Mouse (Mus musculus) neural tube, embryonic 14.5 days (tissue): ENCODE data around the gene Eepd1. TPM values are rescaled to one million over a fixed set of nuclear protein-coding genes. Genes with fewer than 3 reads are reported as not detected.
A peak's percentile ranks its signal among the peaks of the same experiment; 100 is the strongest.

ENCODE experiments used
- ATAC-seq: fragments of 200-750 bp; cut with Nextera tagmentation; 2 replicates; pipeline ENCODE4 v1.8.0; 2017; ENCODE audit warnings: low read depth, mild to moderate bottlenecking, moderate TSS enrichment, moderate library complexity
- H3K27ac ChIP-seq: fragments of 300-500 bp; sonication (generic); 2 replicates; pipeline ENCODE4 v1.5.1; 2014; ENCODE audit warnings: low read depth, mild to moderate bottlenecking, control low read depth, low read length, moderate library complexity, mixed read lengths
- H3K27me3 ChIP-seq: fragments of 300-500 bp; sonication (generic); 2 replicates; pipeline ENCODE4 v1.6.1; 2014; ENCODE audit warnings: low read length; ENCODE audit not compliant: control insufficient read depth, insufficient read depth
- H3K36me3 ChIP-seq: fragments of 300-500 bp; sonication (generic); 2 replicates; pipeline ENCODE4 v1.6.1; 2014; ENCODE audit warnings: low read length, mixed read lengths; ENCODE audit not compliant: control insufficient read depth, insufficient read depth
- H3K4me1 ChIP-seq: fragments of 300-500 bp; sonication (generic); 2 replicates; pipeline ENCODE4 v1.6.1; 2014; ENCODE audit warnings: low read length; ENCODE audit not compliant: control insufficient read depth, insufficient read depth
- H3K4me2 ChIP-seq: fragments of 300-500 bp; sonication (generic); 2 replicates; pipeline ENCODE4 v1.6.1; 2014; ENCODE audit warnings: mild to moderate bottlenecking, low read depth, low read length, control low read depth
- H3K4me3 ChIP-seq: fragments of 300-500 bp; sonication (generic); 2 replicates; pipeline ENCODE4 v1.5.1; 2014; ENCODE audit warnings: low read depth, low read length, control low read depth, mixed read lengths
- H3K9ac ChIP-seq: fragments of 300-500 bp; sonication (generic); replicated peaks from 2 replicates; pipeline ENCODE4 v1.6.1; 2014; ENCODE audit warnings: low read depth, mild to moderate bottlenecking, control low read depth, low read length, mixed read lengths
- H3K9me3 ChIP-seq: fragments of 300-500 bp; sonication (generic); 2 replicates; pipeline ENCODE4 v1.6.1; 2016; ENCODE audit warnings: low read length; ENCODE audit not compliant: control insufficient read depth
- WGBS: fragments of 180-500 bp; shearing (Covaris S2); extraction: QIAGEN DNeasy Blood & Tissue Kit; methylation state at CpG from one replicate; pipeline ENCODE4 v1.1.7; 2014; 5-methylcytosine and 5-hydroxymethylcytosine counted together
- polyA plus RNA-seq: library from polyadenylated mRNA; unstranded; fragments of >200 nt; fragmentation: Nextera tagmentation; extraction: Ambion mirVana; gene quantifications from 2 replicates; pipeline ENCODE4 v1.2.1, GENCODE M21; 2014

Gene Eepd1
- polyA plus RNA-seq, 1 experiment from 2014 or later: 11.0 TPM

DNA sequence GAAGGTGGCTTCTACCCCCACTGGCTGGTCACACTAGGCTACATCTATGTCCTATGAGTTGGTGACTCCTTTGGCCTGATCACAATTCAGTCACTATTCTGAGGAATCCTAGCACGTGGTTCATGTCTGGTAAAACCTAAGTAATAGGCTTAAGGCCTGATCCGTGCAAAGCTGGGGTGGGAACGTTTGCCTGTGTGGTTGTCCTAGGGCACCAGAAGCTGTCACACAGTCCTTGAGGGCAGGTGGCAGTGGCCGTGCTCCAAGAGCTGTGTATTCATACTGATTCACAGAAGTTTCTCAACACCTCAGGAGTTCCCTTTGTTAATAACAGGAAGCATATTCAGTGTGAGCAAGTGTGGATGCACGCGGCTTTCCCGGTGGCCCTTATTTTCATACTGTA lies 4.1 kb downstream of the Eepd1 start:
- no peaks in the 10 kb centered on the region for H3K36me3 ChIP-seq
- no peaks in the 10 kb centered on the region for H3K9me3 ChIP-seq
- no peak overlapping the region for H3K4me3 ChIP-seq
- WGBS: 82% methylated on average over 7 of the region's 7 CpGs
- H3K27ac ChIP-seq: no peak overlapping the region
- ATAC-seq: no peak
- H3K27me3 ChIP-seq: no peaks in the 10 kb centered on the region
- H3K4me1 ChIP-seq: 0 out of 2 replicates have a peak, but pooled peaks cover 9% of the 10 kb centered on the region
- H3K4me2 ChIP-seq: peak overlapping the region; percentile 17; the same call in 1 of the 2 replicates
- H3K9ac ChIP-seq: no peak overlapping the region

DNA sequence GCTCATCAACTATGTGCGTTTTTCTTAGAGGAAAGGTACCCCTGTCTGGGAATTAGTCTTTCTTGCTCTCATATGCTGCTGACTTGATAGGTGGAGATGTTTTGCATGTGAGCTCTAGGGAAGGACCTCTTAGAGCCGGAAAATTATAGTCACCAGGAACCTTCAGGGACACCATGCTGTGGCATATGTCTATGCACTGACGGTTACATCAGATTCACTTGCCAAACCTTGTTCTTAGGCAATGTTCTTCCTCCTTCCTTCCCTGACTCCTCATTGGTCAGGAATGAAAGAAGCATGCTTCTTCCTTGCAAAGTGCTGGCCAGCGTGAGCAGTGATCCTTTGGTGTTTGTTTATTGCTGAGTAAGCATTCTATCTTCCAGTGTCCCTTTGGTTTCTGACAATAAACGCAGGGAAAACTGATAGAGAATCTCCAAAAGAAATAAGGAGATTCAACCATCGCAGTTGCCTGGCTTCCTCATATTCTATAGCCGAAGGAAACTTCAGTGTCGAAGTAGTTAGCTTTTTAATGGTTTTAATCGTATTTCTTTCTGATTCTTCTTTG lies 5.0 kb downstream of the Eepd1 start:
- no peaks in the 10 kb centered on the region for H3K27me3 ChIP-seq
- no peak overlapping the region for H3K4me3 ChIP-seq
- 0 out of 2 replicates have a peak, but pooled peaks cover 9% of the 10 kb centered on the region for H3K4me1 ChIP-seq
- WGBS: 83% methylated on average over 9 of the region's 9 CpGs
- H3K27ac ChIP-seq: no peak overlapping the region
- H3K36me3 ChIP-seq: no peaks in the 10 kb centered on the region
- no peak overlapping the region for H3K9ac ChIP-seq
- no peak for ATAC-seq
- H3K9me3 ChIP-seq: no peaks in the 10 kb centered on the region
- no peak overlapping the region for H3K4me2 ChIP-seq

DNA sequence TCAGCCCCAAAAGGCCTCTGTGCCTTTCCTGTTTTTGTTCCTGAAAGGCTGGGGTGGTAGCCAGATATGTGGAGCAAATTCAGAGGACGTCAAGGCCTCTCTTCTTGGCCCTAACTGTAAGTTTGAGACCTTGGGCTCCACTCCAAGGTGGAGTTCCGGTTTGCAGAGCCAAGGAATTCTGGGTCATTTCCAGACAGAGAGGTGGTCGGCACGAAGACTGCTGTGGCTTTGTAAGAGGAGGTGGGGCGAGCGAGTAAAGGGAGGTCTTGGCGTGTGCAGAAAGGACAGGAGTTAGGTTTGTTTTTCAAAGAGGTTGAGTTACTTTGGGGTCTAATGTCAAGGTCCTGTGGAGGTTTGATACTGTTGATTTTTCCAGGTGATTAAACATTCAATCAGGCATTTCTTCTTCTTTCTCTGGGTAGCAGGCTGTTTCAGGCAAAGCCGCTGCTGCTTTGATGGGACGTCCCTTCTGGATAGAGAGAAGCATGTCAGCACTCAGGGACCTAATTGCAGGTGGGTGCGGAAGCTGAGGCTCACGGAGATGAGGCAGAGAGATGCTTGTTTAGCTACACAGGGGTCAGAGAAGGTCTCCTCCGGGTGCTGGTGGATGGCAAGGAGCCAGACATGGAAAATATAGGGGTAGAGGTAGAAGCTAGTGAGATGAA lies 6.2 kb downstream of the Eepd1 start:
- WGBS: 67% methylated on average over 12 of the region's 12 CpGs
- H3K9ac ChIP-seq: 0 out of 2 replicates have a peak overlapping the region, but pooled peaks have one; percentile 16

DNA sequence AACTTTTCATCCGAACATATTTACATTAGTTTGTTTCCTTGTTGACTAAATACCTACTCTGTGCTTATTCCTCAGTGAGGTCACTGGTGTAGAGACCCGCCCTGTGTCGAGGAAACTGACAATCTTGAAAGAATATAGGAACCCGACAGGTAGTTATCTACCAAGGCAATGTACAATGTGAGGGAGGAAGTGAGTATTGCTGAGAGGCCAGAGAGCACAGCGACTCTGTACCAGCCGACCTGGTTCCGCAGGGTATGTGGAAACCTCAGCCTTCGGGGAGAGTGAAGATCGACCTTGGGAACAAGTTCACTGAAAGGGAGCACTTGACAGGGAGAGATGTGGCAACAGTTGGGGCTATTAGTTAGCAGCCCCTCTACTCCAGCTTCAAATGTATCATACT lies 7.2 kb downstream of the Eepd1 start:
- no peaks in the 10 kb centered on the region for H3K36me3 ChIP-seq
- no peaks in the 10 kb centered on the region for H3K9me3 ChIP-seq
- H3K4me1 ChIP-seq: 0 out of 2 replicates have a peak, but pooled peaks cover 3% of the 10 kb centered on the region
- H3K4me3 ChIP-seq: no peak overlapping the region
- H3K9ac ChIP-seq: no peak overlapping the region
- no peak for ATAC-seq
- no peak overlapping the region for H3K27ac ChIP-seq
- no peak overlapping the region for H3K4me2 ChIP-seq
- no peaks in the 10 kb centered on the region for H3K27me3 ChIP-seq
- 96% methylated on average over 9 of the region's 9 CpGs for WGBS

More for the DNA sequence above, 6.2 kb downstream of the Eepd1 start:
- H3K4me2 ChIP-seq: no peak overlapping the region
- no peak overlapping the region for H3K27ac ChIP-seq
- H3K27me3 ChIP-seq: no peaks in the 10 kb centered on the region
- 0 out of 2 replicates have a peak, but pooled peaks cover 6% of the 10 kb centered on the region for H3K4me1 ChIP-seq
- no peak overlapping the region for H3K4me3 ChIP-seq
- no peaks in the 10 kb centered on the region for H3K9me3 ChIP-seq
- H3K36me3 ChIP-seq: no peaks in the 10 kb centered on the region
- no peak for ATAC-seq

DNA sequence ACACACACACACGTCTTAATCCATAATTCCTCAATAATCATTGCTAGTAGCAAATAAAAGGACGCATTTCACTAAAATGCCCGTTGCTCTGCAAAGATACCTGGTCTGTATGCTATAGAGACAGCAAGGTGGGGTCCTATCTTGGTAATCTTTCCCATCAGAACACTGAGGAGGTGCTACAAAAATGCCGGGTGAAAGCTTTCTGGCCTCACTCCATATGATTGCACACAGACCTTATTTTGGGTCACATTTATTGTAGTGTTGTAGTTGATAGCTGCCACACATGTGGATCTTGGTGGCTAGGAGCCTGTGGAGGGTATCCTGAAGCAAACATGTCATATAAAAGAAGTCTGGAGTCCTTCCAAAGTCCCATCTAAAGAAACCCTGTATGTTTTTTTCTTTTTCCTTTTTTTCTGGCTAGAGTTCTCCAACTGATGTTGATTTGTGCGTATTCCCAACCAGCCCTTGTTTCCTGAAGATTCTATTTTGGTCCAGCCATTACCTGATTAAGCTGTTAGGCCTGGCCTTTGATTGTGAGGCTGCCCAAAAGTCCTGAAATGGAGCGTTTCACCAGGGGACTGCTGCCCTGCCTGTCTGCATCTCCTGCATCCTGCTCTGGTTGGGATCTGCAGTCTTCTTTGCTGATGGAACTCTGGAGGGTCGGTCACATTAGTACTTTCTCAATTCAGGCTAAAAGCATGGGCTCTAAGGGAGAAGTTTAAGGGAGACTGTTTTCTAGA lies 8.0 kb downstream of the Eepd1 start:
- Histone ChIP-seq H3K9ac (no peak overlapping the region), H3K27me3 (no peaks in the 10 kb centered on the region), H3K36me3 (no peaks in the 10 kb centered on the region), H3K27ac (no peak overlapping the region), H3K4me2 (no peak overlapping the region), H3K4me3 (no peak overlapping the region), H3K9me3 (no peaks in the 10 kb centered on the region), H3K4me1 (no peaks in the 10 kb centered on the region)
- WGBS: 80% methylated on average over 7 of the region's 7 CpGs
- no peak for ATAC-seq

DNA sequence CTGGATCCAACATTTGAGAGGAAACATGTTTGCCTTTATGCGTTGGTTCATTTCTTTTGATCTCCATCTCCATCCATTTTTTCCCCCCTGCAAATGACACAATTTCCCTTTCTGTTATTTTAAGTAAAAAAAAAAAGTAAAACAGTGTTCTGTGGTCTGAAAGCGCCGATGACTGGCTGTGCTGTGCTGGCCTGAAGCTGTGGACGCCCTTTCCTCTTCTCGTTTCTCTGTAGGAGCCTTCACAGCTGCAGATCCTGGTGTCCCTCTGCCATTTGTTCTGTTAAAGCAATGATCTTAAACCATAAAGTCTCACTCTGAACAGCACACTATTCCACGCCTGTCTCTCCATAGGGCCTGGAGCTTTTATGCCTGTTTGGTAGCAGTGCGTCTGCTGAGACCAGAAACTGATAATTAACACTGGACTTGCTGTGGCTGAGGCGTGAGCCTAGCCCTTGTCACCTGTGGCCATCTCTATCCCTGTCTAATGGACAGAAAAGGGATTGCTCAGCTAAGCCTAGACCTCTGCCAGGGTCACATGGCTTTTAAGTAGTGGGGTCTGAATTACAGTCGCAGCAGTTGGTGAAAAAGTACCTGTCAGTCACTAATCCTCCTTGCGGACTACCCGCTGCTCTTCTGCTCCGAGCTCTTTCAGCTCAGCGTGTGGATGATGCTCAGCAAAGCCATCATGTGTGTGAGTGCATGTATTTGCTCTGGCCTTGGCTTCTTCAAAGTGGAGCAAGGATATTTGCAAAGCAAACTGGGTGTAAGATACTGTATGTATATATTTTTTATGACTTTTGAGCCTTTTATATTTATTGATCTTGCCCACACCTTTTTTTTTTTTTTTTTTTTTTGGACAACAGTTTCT lies 9.2 kb downstream of the Eepd1 start:
- no peaks in the 10 kb centered on the region for H3K4me1 ChIP-seq
- no peak overlapping the region for H3K27ac ChIP-seq
- no peak; the same call in 1 of the 2 replicates for ATAC-seq
- no peaks in the 10 kb centered on the region for H3K9me3 ChIP-seq
- no peak overlapping the region for H3K9ac ChIP-seq
- H3K36me3 ChIP-seq: no peaks in the 10 kb centered on the region
- H3K27me3 ChIP-seq: no peaks in the 10 kb centered on the region
- 69% methylated on average over 13 of the region's 13 CpGs for WGBS
- H3K4me3 ChIP-seq: no peak overlapping the region
- H3K4me2 ChIP-seq: no peak overlapping the region

DNA sequence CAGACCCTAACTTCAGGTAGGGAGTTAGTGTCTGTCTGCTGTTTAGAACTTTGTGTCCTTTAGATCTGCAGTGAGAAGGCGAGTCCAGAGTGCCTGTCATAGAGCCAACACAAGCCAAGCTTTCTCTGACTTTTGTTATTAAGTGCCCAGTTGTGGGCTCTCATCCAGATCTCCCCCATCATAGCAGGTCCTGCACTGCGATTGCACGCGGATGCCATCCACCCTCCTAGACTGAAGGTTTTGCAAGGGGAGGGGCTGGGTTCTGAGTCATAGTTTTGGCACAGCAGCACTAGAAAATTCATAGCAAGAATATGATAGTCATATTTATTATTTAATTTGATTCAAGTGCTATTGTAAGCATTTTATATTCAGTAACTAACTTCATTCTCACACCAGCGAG lies 12.6 kb downstream of the Eepd1 start:
- H3K36me3 ChIP-seq: no peaks in the 10 kb centered on the region
- 88% methylated on average over 5 of the region's 5 CpGs for WGBS
- no peak overlapping the region for H3K27ac ChIP-seq
- H3K4me3 ChIP-seq: no peak overlapping the region
- no peaks in the 10 kb centered on the region for H3K4me1 ChIP-seq
- ATAC-seq: no peak
- no peaks in the 10 kb centered on the region for H3K27me3 ChIP-seq
- no peak overlapping the region for H3K4me2 ChIP-seq
- H3K9ac ChIP-seq: no peak overlapping the region
- no peaks in the 10 kb centered on the region for H3K9me3 ChIP-seq

DNA sequence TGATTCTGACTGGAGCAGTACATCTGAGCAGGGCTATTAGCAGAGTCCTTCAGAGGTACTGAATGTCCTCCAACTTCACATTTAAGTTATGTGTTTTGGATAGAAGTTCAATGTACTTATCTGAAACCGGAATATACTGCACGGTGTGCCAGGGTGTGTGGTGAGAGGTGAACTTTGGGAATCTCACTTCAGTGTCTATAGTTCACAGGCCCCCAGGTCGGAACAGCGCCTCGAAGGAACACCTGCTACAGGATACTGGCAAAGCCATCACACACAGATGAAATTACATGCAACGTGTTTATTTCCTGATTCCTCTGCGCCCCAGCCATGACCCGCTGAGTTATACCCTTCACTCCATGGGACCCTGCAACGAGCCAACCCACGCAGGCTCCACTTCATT lies 14.3 kb downstream of the Eepd1 start:
- no peaks in the 10 kb centered on the region for H3K27me3 ChIP-seq
- no peak overlapping the region for H3K9ac ChIP-seq
- H3K27ac ChIP-seq: no peak overlapping the region
- ATAC-seq: no peak
- 91% methylated on average over 10 of the region's 10 CpGs for WGBS
- H3K4me1 ChIP-seq: no peaks in the 10 kb centered on the region
- no peak overlapping the region for H3K4me3 ChIP-seq
- no peaks in the 10 kb centered on the region for H3K36me3 ChIP-seq
- no peak overlapping the region for H3K4me2 ChIP-seq
- H3K9me3 ChIP-seq: no peaks in the 10 kb centered on the region
